Mouse (Mus musculus) lung, adult 2 months (tissue): ENCODE data around the gene Klhl11. TPM values are rescaled to one million over a fixed set of nuclear protein-coding genes. Genes with fewer than 3 reads are reported as not detected.
A peak's percentile ranks its signal among the peaks of the same experiment; 100 is the strongest.

Source experiments
- DNase-seq: peaks from one replicate; pipeline ENCODE4 v3.0.0; 2022
- H3K4me1 ChIP-seq: fragments of 200-500 bp; 2 replicates; pipeline ENCODE4 v1.6.1; 2011; ENCODE audit warnings: low read length; ENCODE audit not compliant: control insufficient read depth, insufficient read depth
- H3K4me3 ChIP-seq: fragments of 200-500 bp; replicated peaks from 2 replicates; pipeline ENCODE3; 2011; ENCODE audit warnings: low read depth, mild to moderate bottlenecking, control low read depth, low read length; ENCODE audit errors: extremely low read depth
- CTCF ChIP-seq: fragments of 200-500 bp; IDR thresholded peaks from 2 replicates; pipeline ENCODE4 v1.5.1; 2011; ENCODE audit warnings: mild to moderate bottlenecking, low read length, control low read depth; ENCODE audit not compliant: insufficient read depth
- POLR2A ChIP-seq: fragments of 200-500 bp; IDR thresholded peaks from 2 replicates; pipeline ENCODE4 v1.6.1; 2011; ENCODE audit warnings: low read depth, mild to moderate bottlenecking, control low read depth, low read length, borderline replicate concordance; ENCODE audit errors: extremely low read depth
- WGBS: fragments of 180-500 bp; shearing (Covaris S2); methylation state at CpG from one replicate; pipeline ENCODE4 v1.1.7; 2018; 5-methylcytosine and 5-hydroxymethylcytosine counted together
- polyA plus RNA-seq: library from polyadenylated mRNA; depleted of rRNA; stranded (reverse); fragments of >200 nt; gene quantifications from 2 replicates; pipeline ENCODE4 v1.2.3, GENCODE M21; 2012

Klhl11 gene
- polyA plus RNA-seq, 1 experiment: 6.2 TPM

- TF ChIP-seq CTCF: no peak
- TF ChIP-seq POLR2A: no peak
- H3K4me1 ChIP-seq: no peaks in the 10 kb centered on the region
- H3K4me3 ChIP-seq: no peak overlapping the region
- no peak for DNase-seq
- WGBS: 84% methylated on average over 12 of the region's 12 CpGs
These were observed 32.6 kb upstream of the Klhl11 start for GRCm38 (mm10) chr11:100504990-100505660.

- no peak for DNase-seq
- TF ChIP-seq CTCF (no peak), POLR2A (no peak)
- Histone ChIP-seq H3K4me3 (no peak overlapping the region), H3K4me1 (no peaks in the 10 kb centered on the region)
- WGBS: 45% methylated on average over 6 of the region's 6 CpGs
These were observed 28.8 kb upstream of the Klhl11 start for GRCm38 (mm10) chr11:100501321-100501720.

- DNase-seq: no peak
- TF ChIP-seq CTCF (no peak), POLR2A (no peak)
- H3K4me1 ChIP-seq: no peaks in the 10 kb centered on the region
- WGBS: 86% methylated on average over 7 of the region's 7 CpGs
- no peak overlapping the region for H3K4me3 ChIP-seq
These were observed 28.1 kb upstream of the Klhl11 start for GRCm38 (mm10) chr11:100500651-100501050.

GRCm38 (mm10) chr11:100500241-100500640, 27.7 kb upstream of the Klhl11 start:
- WGBS: 73% methylated on average over 3 of the region's 3 CpGs
- no peak overlapping the region for H3K4me3 ChIP-seq
- no peaks in the 10 kb centered on the region for H3K4me1 ChIP-seq
- DNase-seq: no peak
- TF ChIP-seq CTCF (no peak), POLR2A (no peak)

GRCm38 (mm10) chr11:100493771-100494170, 21.2 kb upstream of the Klhl11 start:
- Histone ChIP-seq H3K4me1 (no peaks in the 10 kb centered on the region), H3K4me3 (peak overlapping the region; percentile 44)
- DNase-seq: no peak
- WGBS: 89% methylated on average over 12 of the region's 12 CpGs
- no peak for TF ChIP-seq POLR2A

- Histone ChIP-seq H3K4me3 (no peak overlapping the region), H3K4me1 (no peaks in the 10 kb centered on the region)
- no peak for DNase-seq
- 91% methylated on average over 6 of the region's 6 CpGs for WGBS
- TF ChIP-seq CTCF (no peak), POLR2A (no peak)
These were observed 18.4 kb upstream of the Klhl11 start for GRCm38 (mm10) chr11:100490951-100491350.

- 83% methylated on average over 8 of the region's 8 CpGs for WGBS
- Histone ChIP-seq H3K4me3 (no peak overlapping the region), H3K4me1 (no peaks in the 10 kb centered on the region)
- no peak for DNase-seq
- TF ChIP-seq CTCF (0 out of 2 replicates have a peak, but pooled peaks have one; percentile 4), POLR2A (no peak)
These were observed 13.4 kb upstream of the Klhl11 start for GRCm38 (mm10) chr11:100485801-100486538.

- 95% methylated on average over 3 of the region's 3 CpGs for WGBS
- Histone ChIP-seq H3K4me1 (no peaks in the 10 kb centered on the region), H3K4me3 (no peak overlapping the region)
- no peak for DNase-seq
- TF ChIP-seq POLR2A (no peak), CTCF (no peak)
These were observed 11.9 kb upstream of the Klhl11 start for GRCm38 (mm10) chr11:100484461-100484860.

GRCm38 (mm10) chr11:100479152-100479551, 6.6 kb upstream of the Klhl11 start:
- WGBS: 52% methylated on average over 7 of the region's 7 CpGs

GRCm38 (mm10) chr11:100476281-100476680, 3.7 kb upstream of the Klhl11 start:
- TF ChIP-seq CTCF (no peak), POLR2A (no peak)
- no peaks in the 10 kb centered on the region; the same call in 1 of the 2 replicates for H3K4me1 ChIP-seq
- DNase-seq: no peak
- WGBS: 77% methylated on average over 5 of the region's 5 CpGs
- H3K4me3 ChIP-seq: no peak overlapping the region

More at GRCm38 (mm10) chr11:100479152-100479551, 6.6 kb upstream of the Klhl11 start:
- no peak for DNase-seq
- Histone ChIP-seq H3K4me3 (no peak overlapping the region), H3K4me1 (no peaks in the 10 kb centered on the region; the same call in 1 of the 2 replicates)
- TF ChIP-seq CTCF: no peak
- TF ChIP-seq POLR2A: no peak
